Mouse (Mus musculus) neural tube, embryonic 10.5 days (tissue): ENCODE measurements around the gene Rassf1.

Experiments used
- DNase-seq: peaks from one replicate; pipeline ENCODE4 v3.0.0-alpha.2; 2017; ENCODE audit warnings: low spot score; ENCODE audit errors: extremely low spot score

The Rassf1 gene

GRCm38 (mm10) chr9:107540420-107540819, 10.9 kb upstream of the Rassf1 start:
- no peak for DNase-seq

- DNase-seq: no peak
Observed at GRCm38 (mm10) chr9:107541005-107541404, 10.3 kb upstream of the Rassf1 start.

GRCm38 (mm10) chr9:107541474-107542351, 9.6 kb upstream of the Rassf1 start, which contains the start of the genes Cyb561d2 and Nprl2:
Gene Cyb561d2, minus strand, starts transcription at chr9:107542193.
Gene Nprl2, plus strand, starts transcription at chr9:107542226.
- DNase-seq: peak; percentile 95

GRCm38 (mm10) chr9:107542352-107542686, 9.0 kb upstream of the Rassf1 start:
- DNase-seq: no peak

GRCm38 (mm10) chr9:107542721-107543120, 8.6 kb upstream of the Rassf1 start:
- DNase-seq: no peak

- DNase-seq: no peak
Observed at GRCm38 (mm10) chr9:107543299-107543698, 8.1 kb upstream of the Rassf1 start.

- DNase-seq: no peak
Observed at GRCm38 (mm10) chr9:107544196-107544700, 7.1 kb upstream of the Rassf1 start.

- DNase-seq: no peak
Observed at GRCm38 (mm10) chr9:107544729-107545128, 6.6 kb upstream of the Rassf1 start.

- DNase-seq: no peak
Observed at GRCm38 (mm10) chr9:107545199-107545598, 6.2 kb upstream of the Rassf1 start.

- DNase-seq: peak; percentile 82
Observed at GRCm38 (mm10) chr9:107545602-107546001, 5.8 kb upstream of the Rassf1 start.

- peak; percentile 86 for DNase-seq
Observed at GRCm38 (mm10) chr9:107547026-107547425, 4.3 kb upstream of the Rassf1 start, which contains the start of gene Zmynd10. Gene Zmynd10, plus strand, starts transcription at chr9:107547298.

GRCm38 (mm10) chr9:107547957-107548356, 3.4 kb upstream of the Rassf1 start:
- DNase-seq: no peak

GRCm38 (mm10) chr9:107548820-107549219, 2.5 kb upstream of the Rassf1 start:
- DNase-seq: no peak

GRCm38 (mm10) chr9:107549297-107550074, 1.9 kb upstream of the Rassf1 start:
- DNase-seq: no peak

- peak; percentile 51 for DNase-seq
Observed at GRCm38 (mm10) chr9:107550491-107551116, 751 bp upstream of the Rassf1 start.

GRCm38 (mm10) chr9:107551890-107552355, 568 bp downstream of the Rassf1 start:
- DNase-seq: no peak

GRCm38 (mm10) chr9:107552690-107553393, 1.5 kb downstream of the Rassf1 start:
- DNase-seq: no peak

- no peak for DNase-seq
Observed at GRCm38 (mm10) chr9:107553541-107554318, 2.4 kb downstream of the Rassf1 start.

- peak; percentile 94 for DNase-seq
Observed at GRCm38 (mm10) chr9:107554319-107554825, 3.0 kb downstream of the Rassf1 start.

- DNase-seq: no peak
Observed at GRCm38 (mm10) chr9:107555031-107555457, 3.7 kb downstream of the Rassf1 start.
